Mouse (Mus musculus): Measurements from ENCODE around the gene Mrrf. TPM values are rescaled to one million over a fixed set of nuclear protein-coding genes. Genes with fewer than 3 reads are reported as not detected.

Gene Mrrf
- polyA plus RNA-seq, 1 experiment from 2014 or later = 39.3 TPM

DNA sequence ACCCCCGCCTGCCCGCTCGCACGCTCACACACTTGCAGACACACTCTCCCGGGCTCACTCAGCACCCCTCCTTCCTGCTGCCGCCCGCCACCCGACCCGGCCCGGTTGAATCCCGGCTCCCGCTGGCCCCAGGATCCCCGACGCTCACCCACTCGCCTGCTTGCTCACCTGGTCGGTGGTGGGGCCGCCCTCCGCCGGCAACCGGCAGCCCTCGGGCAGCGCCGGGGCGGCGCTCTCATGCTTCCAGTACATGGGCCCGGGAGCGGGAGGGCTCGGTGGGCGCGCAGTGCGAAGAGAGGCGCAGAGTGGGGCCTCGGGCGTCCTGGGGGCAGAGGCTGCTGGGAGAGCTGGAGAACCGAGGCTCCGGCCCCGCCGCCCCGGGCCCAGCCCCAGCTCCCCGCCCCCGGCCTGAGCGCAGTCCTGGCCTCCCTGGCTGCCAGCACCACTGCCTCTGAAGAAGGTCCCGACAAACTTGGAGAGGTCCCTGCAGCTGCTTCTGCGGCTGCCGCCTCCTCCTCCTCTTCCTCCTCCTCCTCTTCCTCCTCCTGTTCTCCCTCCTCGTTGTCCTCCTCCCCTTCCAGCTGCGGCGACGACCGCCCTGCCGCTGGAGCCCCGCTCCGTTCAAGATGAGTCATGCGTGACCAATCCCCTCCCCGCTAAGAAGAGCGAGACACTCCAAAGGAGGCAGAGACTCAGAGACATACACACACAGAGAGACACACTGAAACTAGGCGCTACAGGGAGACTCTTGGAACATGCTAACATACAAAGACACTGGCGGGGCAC is 31.0 kb upstream of the Mrrf start, which contains the start of gene Lhx6:
Gene Lhx6, minus strand, starts transcription at position 453 of the 786 bp plus-strand sequence.
- H3K27ac ChIP-seq (replicated peaks; ENCODE audit: low read depth, low read length) = peak within 1 kb of the TSS; percentile 85
- H3K4me1 ChIP-seq (ENCODE audit: control insufficient read depth, insufficient read depth, low read length) = peaks cover 16% of the 10 kb centered on the region; the same call in 1 of the 2 replicates
- H3K9ac ChIP-seq (replicated peaks; ENCODE audit: low read length) = peak within 1 kb of the TSS; percentile 80
- WGBS = under 1% methylated on average over 51 of the region's 58 CpGs
- H3K36me3 ChIP-seq (replicated peaks; ENCODE audit: control insufficient read depth, insufficient read depth, low read depth, low read length) = no peaks in the 10 kb centered on the region
- H3K9me3 ChIP-seq (replicated peaks; ENCODE audit: control insufficient read depth, low read length) = no peaks in the 10 kb centered on the region
- peak within 1 kb of the TSS; percentile 74 for H3K4me2 ChIP-seq (ENCODE audit: low read depth, low read length)
- DNase-seq (ENCODE audit: low spot score) (no peak), ATAC-seq (replicated peaks; ENCODE audit: insufficient number of reproducible peaks, low FRiP score, low TSS enrichment, low read depth) (no peak)
- peak within 1 kb of the TSS; percentile 57 for H3K4me3 ChIP-seq (ENCODE audit: low read depth, low read length)
- peaks cover 58% of the 10 kb centered on the region for H3K27me3 ChIP-seq (ENCODE audit: control insufficient read depth, insufficient read depth, low read length)

GRCm38 (mm10) chr2:36108615-36109014 is 27.6 kb upstream of the Mrrf start:
- ATAC-seq (replicated peaks; ENCODE audit: insufficient number of reproducible peaks, low FRiP score, low TSS enrichment, low read depth) (no peak), DNase-seq (ENCODE audit: low spot score) (peak; percentile 70)
- Histone ChIP-seq H3K4me2 (ENCODE audit: low read depth, low read length) (no peak overlapping the region), H3K36me3 (replicated peaks; ENCODE audit: control insufficient read depth, insufficient read depth, low read depth, low read length) (no peaks in the 10 kb centered on the region), H3K4me3 (ENCODE audit: low read depth, low read length) (no peak overlapping the region), H3K9ac (replicated peaks; ENCODE audit: low read length) (no peak overlapping the region), H3K27ac (replicated peaks; ENCODE audit: low read depth, low read length) (no peak overlapping the region), H3K4me1 (ENCODE audit: control insufficient read depth, insufficient read depth, low read length) (peaks cover 6% of the 10 kb centered on the region; the same call in 1 of the 2 replicates), H3K9me3 (replicated peaks; ENCODE audit: control insufficient read depth, low read length) (no peaks in the 10 kb centered on the region), H3K27me3 (ENCODE audit: control insufficient read depth, insufficient read depth, low read length) (peaks cover 37% of the 10 kb centered on the region)
- 1% methylated on average over 7 of the region's 7 CpGs for whole genome bisulfite sequencing

DNA sequence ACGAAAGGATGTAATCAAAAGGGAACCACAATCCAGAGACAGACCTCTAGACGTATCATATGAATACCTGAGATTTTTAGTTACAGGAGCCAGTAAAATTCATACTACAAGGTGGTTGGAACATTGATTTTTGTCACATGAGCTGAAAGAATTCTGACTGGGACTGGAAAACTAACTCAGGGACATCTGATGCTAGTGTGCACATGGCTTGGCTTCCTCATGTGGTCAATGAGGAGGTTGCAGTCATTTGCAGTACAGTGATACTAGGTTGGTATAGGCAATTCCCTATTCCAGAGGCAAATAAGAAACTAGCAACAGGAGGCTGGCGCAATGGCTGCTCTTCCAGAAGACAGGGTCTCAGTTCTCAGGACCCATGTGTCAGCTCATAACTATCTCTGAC is 23.6 kb upstream of the Mrrf start:
- 67% methylated on average over 3 of the region's 3 CpGs for WGBS
- Histone ChIP-seq H3K4me1 (ENCODE audit: control insufficient read depth, insufficient read depth, low read length) (no peaks in the 10 kb centered on the region), H3K27ac (replicated peaks; ENCODE audit: low read depth, low read length) (no peak overlapping the region), H3K36me3 (replicated peaks; ENCODE audit: control insufficient read depth, insufficient read depth, low read depth, low read length) (no peaks in the 10 kb centered on the region), H3K9ac (replicated peaks; ENCODE audit: low read length) (no peak overlapping the region), H3K27me3 (ENCODE audit: control insufficient read depth, insufficient read depth, low read length) (peaks cover 6% of the 10 kb centered on the region; the same call in 1 of the 2 replicates), H3K9me3 (replicated peaks; ENCODE audit: control insufficient read depth, low read length) (no peaks in the 10 kb centered on the region), H3K4me3 (ENCODE audit: low read depth, low read length) (no peak overlapping the region), H3K4me2 (ENCODE audit: low read depth, low read length) (no peak overlapping the region)
- DNase-seq (ENCODE audit: low spot score) (no peak), ATAC-seq (replicated peaks; ENCODE audit: insufficient number of reproducible peaks, low FRiP score, low TSS enrichment, low read depth) (no peak)

GRCm38 (mm10) chr2:36126795-36127429 is 9.3 kb upstream of the Mrrf start:
- 88% methylated on average over 9 of the region's 9 CpGs for WGBS
- no peak overlapping the region for H3K27ac ChIP-seq (replicated peaks; ENCODE audit: low read depth, low read length)
- no peaks in the 10 kb centered on the region for H3K27me3 ChIP-seq (ENCODE audit: control insufficient read depth, insufficient read depth, low read length)
- H3K4me1 ChIP-seq (ENCODE audit: control insufficient read depth, insufficient read depth, low read length) = no peaks in the 10 kb centered on the region
- DNase-seq (ENCODE audit: low spot score) (no peak), ATAC-seq (replicated peaks; ENCODE audit: insufficient number of reproducible peaks, low FRiP score, low TSS enrichment, low read depth) (no peak)
- no peak overlapping the region for H3K4me2 ChIP-seq (ENCODE audit: low read depth, low read length)
- H3K36me3 ChIP-seq (replicated peaks; ENCODE audit: control insufficient read depth, insufficient read depth, low read depth, low read length) = peaks cover 5% of the 10 kb centered on the region; the same call in 1 of the 2 replicates
- H3K9me3 ChIP-seq (replicated peaks; ENCODE audit: control insufficient read depth, low read length) = no peaks in the 10 kb centered on the region
- no peak overlapping the region for H3K4me3 ChIP-seq (ENCODE audit: low read depth, low read length)
- H3K9ac ChIP-seq (replicated peaks; ENCODE audit: low read length) = no peak overlapping the region

GRCm38 (mm10) chr2:36127973-36128372 is 8.2 kb upstream of the Mrrf start:
- 76% methylated on average over 4 of the region's 4 CpGs for WGBS
- no peak overlapping the region for H3K9ac ChIP-seq (replicated peaks; ENCODE audit: low read length)
- ATAC-seq (replicated peaks; ENCODE audit: insufficient number of reproducible peaks, low FRiP score, low TSS enrichment, low read depth) (no peak), DNase-seq (ENCODE audit: low spot score) (no peak)
- no peak overlapping the region for H3K4me2 ChIP-seq (ENCODE audit: low read depth, low read length)
- H3K4me1 ChIP-seq (ENCODE audit: control insufficient read depth, insufficient read depth, low read length) = no peaks in the 10 kb centered on the region
- H3K36me3 ChIP-seq (replicated peaks; ENCODE audit: control insufficient read depth, insufficient read depth, low read depth, low read length) = peaks cover 3% of the 10 kb centered on the region; the same call in 1 of the 2 replicates
- no peak overlapping the region for H3K27ac ChIP-seq (replicated peaks; ENCODE audit: low read depth, low read length)
- H3K9me3 ChIP-seq (replicated peaks; ENCODE audit: control insufficient read depth, low read length) = no peaks in the 10 kb centered on the region
- no peaks in the 10 kb centered on the region for H3K27me3 ChIP-seq (ENCODE audit: control insufficient read depth, insufficient read depth, low read length)
- H3K4me3 ChIP-seq (ENCODE audit: low read depth, low read length) = no peak overlapping the region

DNA sequence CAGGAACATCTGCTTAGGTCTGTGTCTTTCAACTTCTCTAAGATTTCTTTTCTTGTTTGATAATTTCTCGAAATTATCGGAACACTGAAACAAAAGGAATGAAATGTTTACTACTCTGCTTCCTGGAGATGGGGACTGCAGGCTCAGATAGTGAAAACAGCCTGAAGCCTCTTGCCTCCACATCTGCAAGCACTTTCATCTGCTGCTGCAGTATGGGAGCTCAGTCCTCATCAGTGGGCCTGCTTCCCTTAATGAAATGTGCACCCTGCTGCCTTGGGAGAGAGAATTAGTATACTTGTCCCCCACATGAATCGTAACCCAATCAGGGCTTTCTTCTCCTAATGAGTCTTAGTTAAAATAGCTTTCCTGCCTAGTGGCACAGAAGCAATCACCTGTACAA is 7.1 kb upstream of the Mrrf start:
- no peak overlapping the region for H3K9ac ChIP-seq (replicated peaks; ENCODE audit: low read length)
- H3K9me3 ChIP-seq (replicated peaks; ENCODE audit: control insufficient read depth, low read length) = no peaks in the 10 kb centered on the region
- DNase-seq (ENCODE audit: low spot score) = peak; percentile 55
- no peaks in the 10 kb centered on the region for H3K4me1 ChIP-seq (ENCODE audit: control insufficient read depth, insufficient read depth, low read length)
- H3K4me2 ChIP-seq (ENCODE audit: low read depth, low read length) = no peak overlapping the region
- WGBS = 58% methylated on average over 3 of the region's 3 CpGs
- no peaks in the 10 kb centered on the region for H3K27me3 ChIP-seq (ENCODE audit: control insufficient read depth, insufficient read depth, low read length)
- no peak overlapping the region for H3K27ac ChIP-seq (replicated peaks; ENCODE audit: low read depth, low read length)
- peaks cover 12% of the 10 kb centered on the region for H3K36me3 ChIP-seq (replicated peaks; ENCODE audit: control insufficient read depth, insufficient read depth, low read depth, low read length)
- no peak overlapping the region for H3K4me3 ChIP-seq (ENCODE audit: low read depth, low read length)
- no peak for ATAC-seq (replicated peaks; ENCODE audit: insufficient number of reproducible peaks, low FRiP score, low TSS enrichment, low read depth)

DNA sequence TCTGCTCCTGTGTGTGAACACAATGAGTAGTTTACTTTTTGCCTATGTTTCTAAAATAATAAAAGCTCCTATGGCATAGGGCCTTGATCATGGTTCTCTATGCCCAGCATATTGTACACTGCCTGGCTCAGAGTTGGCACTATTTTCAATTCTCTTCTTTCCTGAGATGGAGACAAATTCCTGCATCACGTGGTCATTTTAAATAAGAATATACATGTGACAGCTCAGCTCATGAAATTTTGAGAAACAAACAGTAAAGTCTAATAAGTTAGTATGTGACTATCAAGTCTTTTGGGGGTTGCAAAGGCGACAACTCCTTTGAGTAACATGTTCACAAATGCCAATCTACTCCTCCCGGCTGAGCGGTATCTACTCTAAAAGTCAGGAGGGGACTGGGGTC is 302 bp upstream of the Mrrf start:
- H3K27ac ChIP-seq (replicated peaks; ENCODE audit: low read depth, low read length) = peak overlapping the region; percentile 78
- no peaks in the 10 kb centered on the region for H3K27me3 ChIP-seq (ENCODE audit: control insufficient read depth, insufficient read depth, low read length)

GRCm38 (mm10) chr2:36139096-36139495 is 2.9 kb downstream of the Mrrf start:
- no peak overlapping the region for H3K9ac ChIP-seq (replicated peaks; ENCODE audit: low read length)
- ATAC-seq (replicated peaks; ENCODE audit: insufficient number of reproducible peaks, low FRiP score, low TSS enrichment, low read depth) (no peak), DNase-seq (ENCODE audit: low spot score) (no peak)
- no peaks in the 10 kb centered on the region for H3K9me3 ChIP-seq (replicated peaks; ENCODE audit: control insufficient read depth, low read length)
- WGBS = 68% methylated on average over 2 of the region's 2 CpGs
- H3K4me3 ChIP-seq (ENCODE audit: low read depth, low read length) = no peak overlapping the region
- no peaks in the 10 kb centered on the region; the same call in 1 of the 2 replicates for H3K36me3 ChIP-seq (replicated peaks; ENCODE audit: control insufficient read depth, insufficient read depth, low read depth, low read length)
- H3K27ac ChIP-seq (replicated peaks; ENCODE audit: low read depth, low read length) = no peak overlapping the region
- no peaks in the 10 kb centered on the region for H3K27me3 ChIP-seq (ENCODE audit: control insufficient read depth, insufficient read depth, low read length)
- H3K4me2 ChIP-seq (ENCODE audit: low read depth, low read length) = no peak overlapping the region
- no peaks in the 10 kb centered on the region for H3K4me1 ChIP-seq (ENCODE audit: control insufficient read depth, insufficient read depth, low read length)

More for the DNA sequence above, 302 bp upstream of the Mrrf start:
- Histone ChIP-seq H3K36me3 (replicated peaks; ENCODE audit: control insufficient read depth, insufficient read depth, low read depth, low read length) (peaks cover 9% of the 10 kb centered on the region), H3K4me2 (ENCODE audit: low read depth, low read length) (peak overlapping the region; percentile 67), H3K9ac (replicated peaks; ENCODE audit: low read length) (peak overlapping the region; percentile 90), H3K4me3 (ENCODE audit: low read depth, low read length) (peak overlapping the region; percentile 73), H3K9me3 (replicated peaks; ENCODE audit: control insufficient read depth, low read length) (no peaks in the 10 kb centered on the region), H3K4me1 (ENCODE audit: control insufficient read depth, insufficient read depth, low read length) (no peaks in the 10 kb centered on the region)
- ATAC-seq (replicated peaks; ENCODE audit: insufficient number of reproducible peaks, low FRiP score, low TSS enrichment, low read depth) (no peak), DNase-seq (ENCODE audit: low spot score) (no peak)
- WGBS = 2% methylated on average over 4 of the region's 4 CpGs
